Mouse (Mus musculus): ENCODE data around the gene Crybg3.

Crybg3 gene

DNA sequence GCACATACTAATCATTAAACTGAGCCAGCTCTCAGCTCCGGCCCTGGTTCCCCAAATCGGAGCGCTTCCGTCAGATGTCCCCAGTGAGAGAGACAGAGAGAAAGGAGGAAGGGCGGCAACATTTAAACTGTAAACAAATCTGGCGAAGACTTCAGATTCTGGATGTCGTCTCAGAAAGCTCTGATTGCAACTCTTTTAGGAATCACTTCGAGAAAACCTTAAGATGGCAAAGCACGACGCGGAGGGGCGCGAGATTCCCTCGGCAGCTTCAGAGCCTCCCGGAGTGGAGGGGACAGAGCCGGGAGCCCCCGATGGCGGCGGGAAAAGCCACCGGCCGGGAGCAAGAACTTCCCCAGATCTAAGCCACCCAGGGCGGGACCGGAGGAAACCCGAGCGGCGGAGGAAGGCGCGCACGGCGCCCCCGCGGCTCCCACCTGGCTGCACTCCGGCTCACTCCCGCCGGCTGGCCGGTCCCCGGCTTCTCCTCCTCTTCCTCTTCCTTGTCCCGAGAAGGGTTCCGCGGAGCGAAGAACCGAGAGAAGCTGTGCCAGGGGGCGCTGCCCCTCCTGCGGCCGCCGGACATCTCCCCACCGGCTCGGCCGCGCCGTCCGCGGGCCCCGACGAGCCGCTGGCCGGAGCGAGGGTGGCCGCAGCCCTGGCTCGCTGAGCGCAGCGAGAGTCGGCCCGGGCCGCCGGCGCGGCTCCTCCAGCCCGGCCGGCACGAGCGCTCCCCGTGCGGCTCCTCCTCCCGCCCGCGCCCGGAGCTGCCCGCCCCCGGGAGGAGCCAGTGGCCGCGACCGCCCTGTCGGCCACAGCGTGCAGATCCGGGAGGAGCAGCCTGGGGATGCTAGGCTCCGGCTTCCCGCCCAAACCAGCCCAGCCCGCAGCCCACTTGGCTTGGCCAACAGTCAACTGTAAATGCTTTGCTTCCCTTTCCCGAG, at the start of gene Crybg3:
Gene Crybg3, minus strand, starts transcription at position 669 of the 941 bp plus-strand sequence.
- DNase-seq (ENCODE audit: low spot score): peak; percentile 85

DNA sequence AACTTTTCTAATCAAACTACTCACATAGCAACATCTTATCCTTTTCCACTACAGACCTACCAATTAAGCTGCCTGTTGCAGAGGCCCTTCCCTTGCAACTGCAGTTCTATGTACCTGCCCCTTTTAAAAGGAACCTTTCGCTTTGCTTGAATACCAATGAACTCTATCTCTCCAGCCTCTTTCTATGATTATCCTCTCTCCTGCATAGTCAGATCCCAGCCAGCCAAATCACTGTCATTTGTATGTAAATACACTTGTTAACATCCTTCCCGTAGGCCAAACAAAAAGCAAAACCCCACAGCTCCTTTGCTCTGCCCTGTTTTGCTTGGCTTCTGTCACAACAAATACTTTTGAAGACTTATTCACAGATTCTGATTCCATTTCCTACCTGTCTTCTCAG, 43.0 kb upstream of the Crybg3 start:
- no peak for DNase-seq (ENCODE audit: low spot score)

DNA sequence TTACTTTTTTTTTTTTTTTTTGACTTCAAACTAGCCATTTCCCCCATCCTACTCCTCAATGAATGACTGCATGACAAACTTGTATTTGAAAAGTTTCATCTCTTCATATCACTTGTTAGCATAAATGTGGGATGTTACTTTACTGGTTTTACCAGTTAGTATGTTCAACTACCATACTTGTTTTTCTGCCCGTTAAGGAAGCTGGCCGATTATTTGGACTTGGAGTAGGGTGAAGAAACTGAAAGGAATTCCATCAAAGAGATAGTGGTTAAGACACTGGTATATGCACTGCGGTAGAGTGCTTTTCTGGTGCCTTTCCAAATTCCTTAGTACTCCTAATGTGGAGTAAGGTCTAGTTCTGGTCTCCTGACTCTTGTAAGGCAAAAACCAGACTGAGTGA, 39.2 kb upstream of the Crybg3 start:
- no peak for DNase-seq (ENCODE audit: low spot score)

DNA sequence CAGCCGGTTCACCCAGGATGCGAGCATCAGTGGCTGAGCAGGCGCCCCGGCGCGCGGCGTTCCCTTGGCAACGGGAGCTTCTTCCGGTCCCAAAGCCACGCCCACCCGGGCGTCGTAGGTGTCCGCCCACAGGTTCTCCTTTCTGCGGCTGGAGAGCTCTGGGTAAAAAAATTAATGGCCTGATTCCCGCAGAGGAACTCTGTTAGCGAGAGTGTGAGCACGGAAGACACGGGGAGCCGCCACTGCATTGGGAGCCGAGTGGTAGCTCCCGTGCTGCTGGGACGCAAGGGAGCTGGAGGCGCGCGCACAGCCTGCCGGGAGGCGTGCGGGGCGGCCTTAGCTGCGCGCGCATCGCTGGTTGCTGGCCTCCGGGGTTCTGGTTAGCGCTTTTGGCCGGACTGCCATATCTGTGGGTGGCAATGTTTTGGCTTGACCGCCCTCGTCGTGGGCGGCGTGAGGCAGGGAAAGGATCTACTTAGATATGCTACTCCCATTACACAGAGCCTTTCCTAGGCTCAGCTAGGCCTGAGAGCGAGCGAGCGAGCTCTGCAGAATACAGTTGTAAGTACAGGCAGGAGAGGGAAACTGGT, 38.4 kb upstream of the Crybg3 start, which contains the start of gene Arl6:
Gene Arl6, minus strand, starts transcription at position 290 of the 590 bp plus-strand sequence.
- peak; percentile 93 for DNase-seq (ENCODE audit: low spot score)

DNA sequence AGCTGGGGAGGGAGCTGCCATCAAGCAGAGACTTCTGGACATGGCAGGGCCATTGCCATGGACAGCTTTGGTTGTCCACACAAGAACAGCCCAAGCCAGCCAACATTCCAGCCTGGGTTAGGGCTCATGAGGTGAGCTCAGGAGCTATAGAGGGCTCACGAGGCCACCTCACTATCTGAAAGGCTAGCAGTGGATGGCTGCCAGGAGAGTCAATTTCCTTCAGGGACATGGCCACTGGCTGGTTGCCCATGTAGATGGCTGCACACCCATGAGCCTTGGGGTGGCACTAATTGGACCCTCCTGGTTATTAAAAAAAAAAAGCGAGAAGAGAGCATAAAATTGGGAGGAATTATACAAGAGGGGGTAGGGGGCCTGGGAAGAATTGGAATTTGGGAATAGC, 33.8 kb upstream of the Crybg3 start:
- no peak for DNase-seq (ENCODE audit: low spot score)

DNA sequence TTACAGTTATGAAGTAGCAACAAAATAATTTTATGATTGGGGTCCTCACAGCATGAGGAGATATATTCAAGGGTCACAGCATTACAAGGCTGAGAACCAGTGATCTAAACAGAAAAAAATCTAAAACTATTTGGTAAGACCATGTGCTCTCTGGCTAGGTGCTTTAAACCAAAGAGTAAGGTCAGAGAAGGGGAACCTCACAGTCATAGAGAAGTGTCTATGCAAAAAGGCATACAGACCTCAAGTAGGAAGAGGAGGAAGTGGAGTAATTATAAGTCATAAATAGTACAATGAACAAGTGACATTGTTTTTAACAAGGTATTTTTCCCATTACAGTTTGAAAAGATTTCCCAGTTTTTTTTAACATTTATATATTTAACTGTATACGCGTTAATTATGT, 20.8 kb upstream of the Crybg3 start:
- no peak for DNase-seq (ENCODE audit: low spot score)

DNA sequence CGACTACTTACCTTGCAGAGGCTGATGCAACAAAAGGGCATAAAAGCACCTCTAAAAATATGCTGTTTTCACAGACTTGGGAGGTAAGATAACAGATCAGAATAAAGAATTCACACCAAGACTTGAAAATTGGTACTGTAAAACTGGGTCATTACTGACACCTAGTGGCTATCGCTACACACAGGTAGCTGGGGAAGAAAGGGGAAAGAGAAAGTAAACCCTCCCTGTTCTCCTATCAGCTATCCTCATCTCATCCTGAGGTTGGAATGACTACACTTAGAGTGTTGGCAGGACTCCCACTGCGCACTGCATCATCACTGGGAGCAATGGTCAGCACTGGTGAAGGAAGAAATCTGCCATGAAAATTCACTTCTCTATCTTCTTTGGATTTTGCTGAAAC, 16.4 kb upstream of the Crybg3 start:
- no peak for DNase-seq (ENCODE audit: low spot score)

DNA sequence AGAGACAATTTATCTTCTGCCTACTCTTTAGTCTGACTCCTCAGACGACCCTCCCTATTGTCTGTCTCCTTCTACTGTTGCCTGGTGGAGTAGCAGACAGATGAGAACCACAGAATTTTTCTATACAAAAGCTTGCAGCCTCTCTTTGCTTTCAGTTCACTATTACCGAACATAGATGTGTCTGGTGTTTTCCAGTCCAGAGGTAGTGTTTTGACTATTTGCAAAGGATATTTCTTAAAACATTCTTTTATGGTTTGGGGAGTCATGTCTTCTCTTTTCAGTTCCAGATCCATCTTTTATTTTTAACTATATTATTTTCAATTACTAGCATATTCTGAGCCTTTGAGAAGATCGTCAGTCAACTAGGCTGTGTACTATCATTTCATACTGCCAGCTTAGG, 14.9 kb upstream of the Crybg3 start:
- no peak for DNase-seq (ENCODE audit: low spot score)

DNA sequence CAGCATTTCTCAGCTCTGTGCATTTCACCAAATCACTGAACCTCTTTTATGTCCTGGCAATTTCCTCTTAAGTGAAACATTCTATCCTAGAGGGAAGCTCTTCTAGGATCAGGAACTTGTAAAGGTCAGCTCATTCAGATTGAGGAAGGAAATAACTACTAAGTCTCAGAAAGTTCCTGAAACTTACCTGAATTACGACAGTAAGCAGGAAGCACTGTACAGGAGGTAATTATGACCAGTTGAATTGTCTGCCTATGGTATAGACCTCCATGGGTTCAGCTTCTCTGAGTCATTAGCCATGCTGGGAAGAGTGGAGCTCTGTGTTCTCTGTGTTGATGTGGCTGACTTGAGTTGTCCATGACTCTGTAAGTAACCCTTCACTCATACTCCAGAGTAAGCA, 10.0 kb upstream of the Crybg3 start:
- DNase-seq (ENCODE audit: low spot score): no peak

DNA sequence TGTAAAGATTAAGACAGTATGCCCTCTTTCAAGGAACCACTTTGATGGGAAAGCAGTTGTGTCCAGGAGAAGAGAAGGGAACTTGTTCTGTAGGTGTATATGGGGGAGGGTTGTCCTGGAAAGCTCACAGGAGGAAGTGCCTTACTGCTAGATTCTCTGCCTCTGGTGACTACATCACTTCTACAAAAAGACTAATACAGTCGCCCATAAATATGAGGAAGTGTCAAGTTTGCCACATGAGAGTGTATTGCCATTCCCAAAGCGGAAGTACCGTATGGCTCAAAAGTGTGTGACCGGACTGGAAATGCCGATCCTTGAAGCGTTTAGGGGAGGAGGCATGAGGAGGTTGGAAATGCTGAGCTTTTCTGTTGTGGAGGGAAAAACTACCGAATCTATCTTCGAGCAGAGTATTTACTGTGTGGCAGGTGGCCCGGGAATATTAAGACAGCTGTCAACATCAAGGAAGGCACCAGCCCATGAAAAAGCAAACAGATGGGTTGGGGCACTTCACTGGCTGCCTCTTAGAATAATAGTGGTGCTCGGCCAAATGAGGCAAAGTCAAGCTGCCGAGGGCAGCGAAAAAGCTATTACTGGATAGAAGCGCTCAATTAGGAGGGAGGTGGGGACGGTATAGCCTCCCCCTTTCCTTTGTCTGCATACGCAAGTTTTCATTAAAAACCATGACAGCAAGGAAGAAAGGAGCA, 3.5 kb upstream of the Crybg3 start:
- no peak for DNase-seq (ENCODE audit: low spot score)

DNA sequence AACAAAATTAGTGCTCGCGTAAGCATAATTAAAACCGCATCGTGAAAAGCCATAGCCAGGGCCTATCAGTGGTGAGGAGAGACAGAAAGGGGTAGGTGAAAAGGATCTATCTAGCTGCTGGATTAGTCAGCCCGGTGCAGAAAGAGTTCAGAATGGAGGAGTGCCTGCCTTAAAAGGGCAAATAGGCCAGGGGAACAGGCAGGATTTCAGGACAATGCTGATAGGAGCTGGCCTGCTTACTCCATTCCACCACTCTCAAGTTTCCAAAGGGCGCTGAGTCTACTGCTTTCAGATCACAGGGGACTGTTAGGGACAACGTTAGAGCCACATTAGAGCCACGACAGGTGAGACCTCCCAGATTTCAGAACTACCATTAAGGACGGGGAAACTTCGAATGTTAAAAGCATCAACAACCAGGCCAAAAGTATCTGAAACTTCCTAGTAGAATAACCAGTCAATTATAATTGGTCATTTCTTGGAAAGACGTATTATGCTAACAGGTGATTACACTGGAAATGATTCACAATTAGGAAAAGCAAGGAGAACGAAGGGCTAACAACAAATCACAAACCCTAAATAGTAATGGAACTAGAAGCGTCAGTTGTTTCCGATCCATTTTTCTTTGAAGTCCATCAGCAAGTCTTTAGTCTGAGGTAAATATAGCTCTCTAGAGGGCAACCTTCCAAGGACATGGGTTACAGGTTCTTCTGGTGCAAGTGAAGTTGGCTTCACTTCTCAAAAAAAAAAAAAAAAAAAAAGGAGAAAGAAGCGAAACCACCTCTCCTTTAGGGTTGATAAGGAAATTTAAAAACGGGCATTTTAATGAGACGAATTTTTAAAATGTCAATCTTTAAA, 1.1 kb downstream of the Crybg3 start:
- no peak for DNase-seq (ENCODE audit: low spot score)

DNA sequence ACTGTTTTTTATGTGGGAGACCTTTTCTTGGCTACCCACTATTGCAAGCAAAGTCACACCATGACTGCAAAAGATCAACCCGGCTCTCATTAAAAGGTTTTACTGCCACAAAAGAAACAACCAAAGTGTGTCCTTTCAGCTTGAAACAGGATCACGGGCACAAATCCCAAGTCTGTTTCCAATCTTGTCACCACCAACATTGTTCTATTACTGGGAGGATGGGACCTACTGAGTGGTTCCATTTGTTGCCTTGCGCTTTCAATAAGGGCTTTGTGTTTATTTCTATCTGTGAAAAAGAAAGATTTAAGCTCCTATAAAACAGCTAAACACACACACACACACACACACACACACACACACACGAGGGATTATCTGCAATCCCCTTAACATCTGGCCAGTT, 1.8 kb downstream of the Crybg3 start:
- DNase-seq (ENCODE audit: low spot score): no peak

DNA sequence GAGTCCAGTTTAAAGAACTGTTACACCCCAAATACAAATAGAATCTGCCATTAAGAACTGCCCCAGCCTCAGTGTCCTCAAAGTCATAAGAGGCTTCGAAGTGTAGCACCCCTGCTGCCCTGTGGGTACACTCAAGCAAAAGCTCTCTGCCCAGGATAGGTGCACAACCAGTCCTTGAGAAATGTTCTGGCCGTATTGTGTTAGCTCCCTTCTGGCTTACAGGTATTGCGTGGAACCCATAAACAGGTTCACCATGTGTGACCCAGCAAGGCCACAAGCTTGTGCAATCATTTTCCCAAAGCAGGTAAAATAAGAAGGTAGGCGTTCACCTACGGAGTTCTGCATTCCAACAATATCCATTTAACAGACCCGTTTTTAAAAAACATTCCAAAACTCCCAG, 3.5 kb downstream of the Crybg3 start:
- DNase-seq (ENCODE audit: low spot score): no peak

DNA sequence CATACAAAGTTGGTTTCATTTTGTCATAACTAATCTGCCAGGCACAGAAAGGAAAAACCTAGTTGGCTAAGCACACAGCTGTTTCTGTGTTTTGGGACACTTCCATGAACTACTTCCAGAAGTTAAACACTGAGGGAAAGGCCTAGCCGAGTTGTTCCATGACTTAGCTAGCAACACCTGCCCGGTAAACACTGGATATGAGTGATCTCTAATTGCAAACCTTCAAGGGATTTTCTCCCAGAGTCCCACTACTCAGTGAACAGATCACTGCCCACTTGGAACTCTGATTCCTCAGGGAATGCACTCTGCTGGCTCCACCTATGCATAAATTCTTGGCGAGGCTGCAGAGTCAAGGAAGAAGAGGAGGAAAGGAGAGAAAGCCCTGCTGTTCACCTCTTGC, 6.1 kb downstream of the Crybg3 start:
- DNase-seq (ENCODE audit: low spot score): no peak

DNA sequence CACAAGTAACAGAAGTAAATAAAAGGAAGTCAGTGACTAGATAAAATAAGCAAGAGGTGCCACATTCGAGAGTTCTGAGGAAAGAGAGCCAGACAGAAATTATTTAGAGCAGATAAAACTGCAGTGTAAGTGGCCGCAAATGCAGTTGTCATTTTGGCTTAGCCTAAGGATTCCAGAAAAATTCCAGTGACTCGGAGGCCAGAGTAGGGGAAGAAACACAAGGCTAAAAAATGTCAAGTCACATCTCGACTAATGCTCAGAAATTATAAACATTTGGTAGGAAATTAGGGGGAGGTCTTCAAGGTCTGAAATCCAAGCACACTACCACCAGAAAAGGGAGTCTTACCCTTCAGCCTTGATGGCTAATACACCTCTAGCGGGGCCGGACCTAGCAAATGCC, 10.0 kb downstream of the Crybg3 start:
- DNase-seq (ENCODE audit: low spot score): no peak

DNA sequence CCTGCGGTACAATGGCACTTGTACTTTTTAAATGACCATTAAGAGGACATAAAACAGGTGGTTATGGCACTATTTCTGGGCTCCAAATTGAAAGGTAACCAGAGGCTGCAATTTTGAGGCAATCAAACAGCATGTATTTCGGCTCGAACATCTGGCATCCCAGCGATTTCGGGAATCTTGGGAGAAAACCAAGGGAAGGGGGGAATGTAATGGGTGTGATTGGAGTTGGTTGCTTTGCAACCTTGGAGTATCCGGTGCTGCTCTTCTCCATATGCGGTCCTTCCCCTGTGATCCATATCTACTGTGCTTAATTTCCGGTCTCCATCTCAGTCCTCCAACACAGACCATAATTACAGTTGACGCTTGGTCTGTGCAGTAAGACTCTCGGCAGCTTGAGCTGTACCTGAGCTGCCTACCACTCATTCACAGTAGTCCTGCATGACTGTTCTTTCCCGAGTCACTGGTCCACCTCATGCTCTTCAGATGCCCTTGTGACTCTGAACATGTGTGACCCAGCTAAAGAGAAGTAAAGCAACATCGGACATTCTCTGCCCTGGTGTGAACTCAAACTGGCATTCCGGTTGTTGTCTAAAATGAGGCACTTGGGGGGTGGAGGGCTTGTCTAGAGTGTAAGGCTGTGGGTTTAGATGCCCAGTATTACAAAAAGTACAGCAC, 12.3 kb downstream of the Crybg3 start:
- no peak for DNase-seq (ENCODE audit: low spot score)

DNA sequence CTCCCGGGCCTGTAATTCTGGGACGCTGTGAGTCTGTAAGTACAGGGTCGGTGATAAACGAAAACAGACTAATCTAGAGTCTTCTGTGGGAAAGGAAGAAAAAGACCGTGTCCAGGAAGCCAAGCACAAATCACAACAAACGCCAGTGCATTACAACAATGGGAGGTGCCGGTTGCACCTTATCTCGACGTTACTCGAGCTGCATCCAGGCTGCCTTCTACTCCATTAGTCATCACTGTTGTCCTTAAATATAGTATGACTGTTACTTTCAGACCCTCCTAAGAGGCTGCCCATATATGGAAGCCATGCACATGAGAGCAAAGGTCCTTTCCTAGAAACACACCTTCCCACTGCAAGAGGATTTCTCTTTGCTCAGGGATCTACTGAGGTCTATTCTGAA, 13.0 kb downstream of the Crybg3 start:
- no peak for DNase-seq (ENCODE audit: low spot score)

DNA sequence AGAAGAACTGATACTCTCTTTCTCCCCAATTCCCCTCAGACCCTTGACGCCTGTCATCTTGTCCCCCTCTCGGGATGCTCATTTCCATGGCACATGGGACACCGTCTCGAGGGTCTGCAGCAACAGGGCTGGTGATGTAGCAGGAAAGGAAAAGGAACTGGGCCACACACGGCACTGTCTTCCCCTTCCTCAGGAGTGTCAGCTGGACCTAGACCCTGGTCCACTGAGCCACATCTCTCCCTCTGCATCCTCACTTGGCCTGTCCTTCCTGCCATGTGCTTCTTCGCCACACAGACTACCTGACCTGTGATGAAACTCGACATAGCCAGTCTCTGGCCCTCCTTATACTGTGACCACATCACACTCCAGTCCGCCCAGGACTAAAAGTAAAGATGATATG, 13.9 kb downstream of the Crybg3 start:
- DNase-seq (ENCODE audit: low spot score): no peak

DNA sequence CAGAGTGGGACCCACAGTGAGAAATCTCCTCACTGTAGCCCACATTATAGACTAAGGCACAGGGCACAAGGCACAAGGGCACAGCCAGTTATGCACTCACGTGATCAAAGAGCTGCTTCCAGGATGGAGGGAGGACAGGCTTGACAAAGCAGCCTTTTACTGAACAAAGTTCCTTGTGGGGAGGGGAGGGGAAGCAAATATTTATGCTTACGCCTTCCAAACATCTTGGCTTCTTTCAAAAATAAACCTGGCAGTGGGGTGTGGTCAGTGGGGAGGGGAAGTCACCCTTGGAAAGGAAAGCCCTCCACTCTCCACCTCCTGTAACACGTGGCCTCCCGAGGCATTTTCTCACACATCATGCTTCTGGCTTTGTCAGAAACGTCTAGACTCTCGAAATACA, 14.5 kb downstream of the Crybg3 start:
- no peak for DNase-seq (ENCODE audit: low spot score)

DNA sequence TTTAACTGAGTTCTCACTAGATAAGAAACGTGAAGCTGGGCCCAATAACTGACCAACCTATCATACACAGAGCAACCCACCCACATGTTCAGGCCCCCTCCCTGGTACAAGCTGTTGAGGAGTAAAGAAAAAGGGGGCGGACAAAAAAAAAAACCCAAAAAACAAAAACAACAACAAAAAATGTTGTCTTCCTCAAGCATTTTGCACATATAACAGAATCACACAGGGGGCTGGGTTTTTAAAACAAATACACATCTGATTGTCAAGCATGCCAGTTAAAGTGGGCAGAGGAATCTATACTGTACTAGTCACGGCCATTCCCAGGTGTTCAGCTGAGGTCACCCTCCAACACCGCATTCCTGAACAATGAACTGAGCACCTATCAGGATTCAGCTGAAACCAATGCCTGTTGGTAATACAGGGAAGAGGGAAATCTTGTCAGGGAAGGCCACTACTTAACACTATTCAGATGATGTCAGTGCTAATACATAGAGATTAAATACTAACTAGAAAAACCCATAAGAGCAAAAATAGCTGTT, 15.0 kb downstream of the Crybg3 start:
- DNase-seq (ENCODE audit: low spot score): no peak

DNA sequence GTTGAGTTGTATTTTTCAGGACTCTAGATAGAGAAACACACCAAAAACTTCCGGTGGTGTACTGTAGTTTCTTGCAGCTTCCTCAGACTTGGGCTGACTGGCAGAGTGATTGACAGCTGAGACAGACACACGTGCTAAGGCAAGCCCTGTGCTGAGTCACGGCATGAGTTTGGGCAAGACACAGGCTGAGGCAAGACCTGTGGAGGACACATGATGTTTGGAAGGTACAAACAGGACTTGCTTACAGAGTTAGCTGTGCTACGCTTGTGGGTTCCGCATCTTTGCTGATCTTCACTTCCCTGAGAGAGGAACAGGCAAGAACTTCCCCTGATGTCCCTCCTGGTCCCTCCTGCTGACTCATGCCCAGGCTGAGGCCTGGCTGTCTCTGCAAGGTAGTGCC, 17.3 kb downstream of the Crybg3 start:
- DNase-seq (ENCODE audit: low spot score): no peak

All from ovary, postnatal 36 days (tissue).